19 mouse cellular contexts compared by ENCODE assay signal in the genomic region with DNA sequence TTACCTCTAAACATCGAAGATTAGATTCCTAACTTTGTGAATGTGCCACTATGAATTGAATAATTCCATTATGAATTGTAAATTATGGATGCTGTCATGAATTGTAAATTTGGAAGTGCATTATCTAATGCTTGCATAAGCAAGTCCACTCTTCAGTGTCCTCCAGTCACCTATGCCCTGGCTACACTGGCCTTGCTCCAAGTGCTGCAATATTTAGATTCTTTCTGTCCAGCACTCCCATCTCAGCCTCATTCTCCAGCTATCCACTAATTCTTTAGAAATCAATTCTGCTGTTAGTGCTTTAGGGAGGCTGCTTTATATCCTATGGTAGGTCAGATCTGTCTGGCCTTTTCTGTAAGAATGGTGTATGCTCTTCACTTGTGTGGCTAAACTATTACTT.
A peak's percentile ranks its signal among the peaks of the same experiment; 100 is the strongest.
DNase-seq lines count a peak whose midpoint lies in the region; TF ChIP-seq lines count a peak whose summit lies in the region.
"Had no signal": no experiment of that assay in that cellular context is flagged by ENCODE, and none has a peak within 500 bp of the region (broad histone marks: within the 10 kb centered on the region; RNA-seq: fewer than 3 reads in every experiment).

No protein-coding gene starts in this region.

- no peak overlapping the region for H3ac ChIP-seq in myocyte (ENCODE audit: control insufficient read depth, insufficient read length)

- TF ChIP-seq POLR2A in heart, adult 2 months (IDR thresholded peaks at IDR 0.05; ENCODE audit: insufficient read depth, low read depth, low read length): no peak
- no peak for TF ChIP-seq POLR2A in myocyte (IDR thresholded peaks at IDR 0.05; ENCODE audit: insufficient read length, low read depth)

- WGBS in heart, adult 2 months: 91% methylated on average over 1 of the region's 1 CpGs

- peak; percentile 2 for DNase-seq in adrenal gland, postnatal 10 days
- no peak for DNase-seq in adrenal gland, postnatal 25 days
- no peak for DNase-seq in heart, adult 2 months
- no peak for DNase-seq in heart, adult 8-10 months (ENCODE audit: low spot score)
- DNase-seq in 3T3-L1 (ENCODE audit: low read depth, low spot score): peak; percentile 56
- DNase-seq in layer of hippocampus, postnatal 10 days (ENCODE audit: low spot score in 2 of 2): no peak
- DNase-seq: adrenal gland, adult 8-10 months; adrenal gland, postnatal 36 days; cerebellum, adult 11-12 months; cerebellum, adult 2 months; cerebellum, adult 9-10 months; cerebellum, postnatal 10 days; cerebellum, postnatal 25 days; forebrain, postnatal 0 days had no signal

- no peaks in the 10 kb centered on the region for H3K27me3 ChIP-seq in heart, adult 2 months (ENCODE audit: control insufficient read depth, insufficient read depth, low read length)
- no peaks in the 10 kb centered on the region for H3K27me3 ChIP-seq in myocyte (ENCODE audit: control insufficient read depth, insufficient read depth, insufficient read length)
- H3K27me3 ChIP-seq: embryonic facial prominence, embryonic 12.5 days; forebrain, embryonic 13.5 days; forebrain, embryonic 15.5 days had no signal

- TF ChIP-seq EP300 in heart, adult 2 months (IDR thresholded peaks at IDR 0.05; ENCODE audit: insufficient read depth, low read depth, low read length): 0 out of 2 replicates have a peak, but pooled peaks have one; percentile 40

- H3K36me3 ChIP-seq in heart, adult 2 months (ENCODE audit: control insufficient read depth, insufficient read depth, low read length): no peaks in the 10 kb centered on the region
- H3K36me3 ChIP-seq in myocyte (ENCODE audit: control insufficient read depth, insufficient read depth): no peaks in the 10 kb centered on the region
- H3K36me3 ChIP-seq: embryonic facial prominence, embryonic 10.5 days; embryonic facial prominence, embryonic 12.5 days; forebrain, embryonic 15.5 days had no signal

- H3K4me3 ChIP-seq in heart, adult 2 months: no peak overlapping the region
- H3K4me3 ChIP-seq in myocyte: no peak overlapping the region
- H3K4me3 ChIP-seq: embryonic facial prominence, embryonic 10.5 days; embryonic facial prominence, embryonic 12.5 days; forebrain, embryonic 13.5 days; forebrain, embryonic 15.5 days had no signal

- intact Hi-C loops in heart, adult 2 months (cut with DNase I): loop anchor here (5.0 kb wide), 1 partner anchor 66 kb away; the partner anchor contains the start of gene Nme8

- no peak overlapping the region for H3K4me2 ChIP-seq in myocyte (ENCODE audit: low read depth)
- H3K4me2 ChIP-seq: embryonic facial prominence, embryonic 12.5 days; forebrain, embryonic 13.5 days; forebrain, embryonic 15.5 days had no signal

- no peak overlapping the region for H3K9ac ChIP-seq in heart, adult 2 months (ENCODE audit: low read depth, low read length)
- H3K9ac ChIP-seq: embryonic facial prominence, embryonic 12.5 days; forebrain, embryonic 13.5 days; forebrain, embryonic 15.5 days; forebrain, postnatal 0 days had no signal

- no peaks in the 10 kb centered on the region for H3K4me1 ChIP-seq in heart, adult 2 months (ENCODE audit: control insufficient read depth, insufficient read depth, low read length)
- H3K4me1 ChIP-seq: embryonic facial prominence, embryonic 10.5 days; embryonic facial prominence, embryonic 12.5 days; forebrain, embryonic 13.5 days; forebrain, embryonic 15.5 days had no signal

- no peak for TF ChIP-seq CTCF in heart, adult 2 months (IDR thresholded peaks at IDR 0.05)

- no peak overlapping the region for H3K27ac ChIP-seq in heart, adult 2 months
- H3K27ac ChIP-seq: embryonic facial prominence, embryonic 10.5 days; embryonic facial prominence, embryonic 12.5 days; forebrain, embryonic 13.5 days; forebrain, embryonic 15.5 days had no signal

- no peaks in the 10 kb centered on the region for H3K79me2 ChIP-seq in heart, adult 2 months (replicated peaks; ENCODE audit: control insufficient read depth, insufficient read depth, low read length)
- H3K79me2 ChIP-seq in myocyte (ENCODE audit: control insufficient read depth, insufficient read depth): no peaks in the 10 kb centered on the region

TF ChIP-seq in myocyte, 11 proteins besides CTCF, POLR2A, EP300 and RAD21:
- TF ChIP-seq SRF (IDR thresholded peaks at IDR 0.05; ENCODE audit: control insufficient read depth, insufficient read length, low read depth) (no peak), CEBPB (IDR thresholded peaks at IDR 0.05; ENCODE audit: insufficient read depth, poor library complexity, severe bottlenecking) (0 out of 2 replicates have a peak, but pooled peaks have one; percentile 25), MYOD1 (IDR thresholded peaks at IDR 0.05; ENCODE audit: control insufficient read depth in 1 of 3, insufficient read length in 2 of 3, low read depth in 2 of 3) (no peak), TCF3 (IDR thresholded peaks at IDR 0.05; ENCODE audit: insufficient read length, low read depth) (no peak), MAX (IDR thresholded peaks at IDR 0.05; ENCODE audit: low read depth) (no peak)

Comparison
In these comparisons a context has a peak if more than half of its experiments do, and no peak if none do; other contexts are left out.
1. DNase-seq: peak in adrenal gland, postnatal 10 days (single experiment) and 3T3-L1 (single experiment); none in adrenal gland, postnatal 25 days (single experiment), heart, adult 2 months (0 of 2), heart, adult 8-10 months (single experiment) and layer of hippocampus, postnatal 10 days (0 of 2).